Mouse (Mus musculus): ENCODE data around the gene Tspan11. TPM values are rescaled to one million over a fixed set of nuclear protein-coding genes. Genes with fewer than 3 reads are reported as not detected.

Gene Tspan11
- not detected in 2 replicates for polyA plus RNA-seq (2012)

DNA sequence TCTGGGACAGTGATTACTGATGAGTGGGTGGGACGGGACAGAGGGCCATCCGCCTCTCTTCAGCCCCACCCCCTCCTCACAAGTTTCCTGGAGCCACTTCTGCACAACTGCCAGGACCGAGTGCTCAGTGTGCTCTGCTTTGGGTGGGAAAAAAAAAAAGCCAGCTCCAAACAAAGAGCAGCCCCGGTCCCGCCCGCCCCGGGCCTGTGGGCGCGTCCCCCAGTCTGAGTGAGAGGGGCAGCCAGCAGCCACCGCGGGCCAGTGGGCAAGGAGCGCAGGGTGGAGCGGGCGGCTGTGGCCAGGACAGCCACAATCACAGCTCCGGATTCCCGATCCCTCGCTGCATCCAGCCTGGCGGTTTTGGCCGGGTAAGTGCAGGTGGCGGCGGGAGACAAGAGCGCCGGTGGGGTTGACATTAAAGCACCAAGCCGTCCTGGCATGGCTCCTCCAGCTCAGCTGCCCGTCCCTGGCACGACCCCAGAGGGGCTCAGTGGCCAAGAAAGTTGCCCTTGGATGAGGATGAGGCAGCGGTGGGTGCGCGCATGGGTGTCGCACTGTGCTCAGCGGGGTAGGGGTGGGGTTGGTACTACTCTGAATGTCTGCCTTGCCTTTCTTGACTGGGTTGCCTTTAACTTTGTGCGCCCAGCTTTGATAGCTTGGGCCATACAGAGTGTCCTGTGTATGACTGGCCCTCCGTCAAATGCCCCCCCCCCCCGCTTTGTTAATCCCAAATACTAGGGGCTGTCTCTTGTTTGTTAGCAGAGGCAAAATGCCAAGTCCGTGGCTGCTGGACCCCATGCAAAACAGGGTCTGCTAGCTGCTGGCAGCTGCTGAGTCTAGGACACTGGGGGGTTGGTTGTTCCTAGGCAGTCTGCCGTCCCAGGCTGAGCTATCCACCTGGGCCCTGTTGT, at the start of gene Tspan11:
Gene Tspan11 (plus strand): TSS at position 79 of the 911 bp plus-strand sequence.
- TF ChIP-seq GATA1 (IDR thresholded peaks at IDR 0.05; ENCODE audit: low read length) = no peak

DNA sequence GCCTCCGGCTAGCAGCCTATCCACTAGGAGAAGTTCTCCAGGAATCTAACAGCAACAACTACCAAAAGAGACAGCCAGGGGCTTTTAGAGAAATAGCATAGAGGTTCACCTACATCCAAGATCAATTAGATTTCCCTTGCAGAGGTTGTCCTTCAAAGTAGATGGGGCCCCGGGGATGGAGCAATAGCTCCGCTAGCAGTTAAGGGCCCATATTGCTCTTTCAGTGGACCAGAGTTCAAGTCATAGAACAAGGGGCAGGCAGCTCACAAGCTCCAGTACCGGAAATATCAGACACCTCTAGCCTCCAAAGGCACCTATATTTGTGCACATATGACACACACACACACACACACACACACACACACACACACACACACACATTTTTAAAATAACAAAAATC, 49.5 kb upstream of the Tspan11 start:
- TF ChIP-seq GATA1 (IDR thresholded peaks at IDR 0.05; ENCODE audit: low read length) = no peak

DNA sequence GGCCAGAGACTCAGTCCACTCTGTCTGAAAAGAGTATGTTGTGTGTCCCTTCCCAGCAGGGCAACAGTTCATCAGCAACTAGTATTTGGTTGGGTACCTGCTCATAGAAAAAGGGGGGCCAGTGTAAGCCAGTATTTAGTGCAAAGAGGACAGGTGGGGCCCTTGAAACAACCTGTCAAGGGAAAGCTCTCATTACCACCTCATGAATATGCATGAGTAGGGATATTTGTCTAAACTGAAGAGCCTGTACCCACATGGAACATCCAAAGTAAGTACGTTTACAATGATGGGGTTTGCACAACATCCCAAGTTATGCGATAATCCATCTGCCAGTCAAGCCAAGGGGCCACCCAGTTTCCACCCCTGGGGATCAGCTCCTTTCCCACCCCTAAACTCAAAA, 47.9 kb upstream of the Tspan11 start:
- TF ChIP-seq GATA1 (IDR thresholded peaks at IDR 0.05; ENCODE audit: low read length) = no peak

GRCm38 (mm10) chr6:127840171-127840570, 47.2 kb upstream of the Tspan11 start:
- TF ChIP-seq GATA1 (IDR thresholded peaks at IDR 0.05; ENCODE audit: low read length) = no peak

- no peak for TF ChIP-seq GATA1 (IDR thresholded peaks at IDR 0.05; ENCODE audit: low read length)
Observed at GRCm38 (mm10) chr6:127841326-127841725, 46.1 kb upstream of the Tspan11 start.

DNA sequence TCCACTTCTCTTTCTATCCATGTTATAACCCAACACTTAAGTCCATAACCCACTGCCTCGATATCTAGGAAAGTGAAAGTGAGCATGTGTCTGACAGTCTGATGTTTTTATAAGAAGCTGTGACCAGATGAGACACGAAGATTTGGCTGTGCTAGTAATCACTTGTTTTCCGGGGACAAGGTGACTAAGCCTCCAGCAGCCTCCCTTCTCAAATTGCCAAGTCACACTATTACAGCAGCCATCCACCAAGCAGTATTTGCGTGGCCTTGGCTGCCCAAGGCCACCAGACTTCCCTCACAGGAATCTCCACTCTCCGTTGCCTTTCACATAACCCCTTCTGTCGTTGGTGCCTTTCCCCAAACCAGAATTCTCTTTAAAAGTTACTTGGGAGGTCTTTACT, 40.9 kb upstream of the Tspan11 start:
- TF ChIP-seq GATA1 (IDR thresholded peaks at IDR 0.05; ENCODE audit: low read length) = no peak

GRCm38 (mm10) chr6:127849496-127849895, 37.9 kb upstream of the Tspan11 start:
- no peak for TF ChIP-seq GATA1 (IDR thresholded peaks at IDR 0.05; ENCODE audit: low read length)

GRCm38 (mm10) chr6:127851611-127852010, 35.8 kb upstream of the Tspan11 start:
- no peak for TF ChIP-seq GATA1 (IDR thresholded peaks at IDR 0.05; ENCODE audit: low read length)

DNA sequence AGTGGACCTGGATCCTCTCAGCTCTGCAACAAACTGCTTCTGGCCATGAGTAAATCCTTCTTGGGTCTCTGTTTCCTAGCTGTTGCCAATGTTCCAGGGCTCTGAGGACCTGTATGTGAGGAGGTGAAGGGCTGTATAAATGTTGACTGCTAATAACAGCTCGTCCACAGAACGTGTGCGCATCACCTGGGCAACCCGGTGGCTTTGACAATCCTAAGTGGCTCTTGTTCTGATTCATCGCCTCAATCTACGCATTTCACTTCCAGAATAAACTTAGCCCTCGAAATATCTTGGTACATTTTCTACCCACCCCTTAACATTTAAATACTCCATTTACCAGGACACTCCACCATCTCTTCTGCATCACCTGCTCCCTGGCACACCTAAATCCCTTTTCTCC, 34.1 kb upstream of the Tspan11 start:
- no peak for TF ChIP-seq GATA1 (IDR thresholded peaks at IDR 0.05; ENCODE audit: low read length)

DNA sequence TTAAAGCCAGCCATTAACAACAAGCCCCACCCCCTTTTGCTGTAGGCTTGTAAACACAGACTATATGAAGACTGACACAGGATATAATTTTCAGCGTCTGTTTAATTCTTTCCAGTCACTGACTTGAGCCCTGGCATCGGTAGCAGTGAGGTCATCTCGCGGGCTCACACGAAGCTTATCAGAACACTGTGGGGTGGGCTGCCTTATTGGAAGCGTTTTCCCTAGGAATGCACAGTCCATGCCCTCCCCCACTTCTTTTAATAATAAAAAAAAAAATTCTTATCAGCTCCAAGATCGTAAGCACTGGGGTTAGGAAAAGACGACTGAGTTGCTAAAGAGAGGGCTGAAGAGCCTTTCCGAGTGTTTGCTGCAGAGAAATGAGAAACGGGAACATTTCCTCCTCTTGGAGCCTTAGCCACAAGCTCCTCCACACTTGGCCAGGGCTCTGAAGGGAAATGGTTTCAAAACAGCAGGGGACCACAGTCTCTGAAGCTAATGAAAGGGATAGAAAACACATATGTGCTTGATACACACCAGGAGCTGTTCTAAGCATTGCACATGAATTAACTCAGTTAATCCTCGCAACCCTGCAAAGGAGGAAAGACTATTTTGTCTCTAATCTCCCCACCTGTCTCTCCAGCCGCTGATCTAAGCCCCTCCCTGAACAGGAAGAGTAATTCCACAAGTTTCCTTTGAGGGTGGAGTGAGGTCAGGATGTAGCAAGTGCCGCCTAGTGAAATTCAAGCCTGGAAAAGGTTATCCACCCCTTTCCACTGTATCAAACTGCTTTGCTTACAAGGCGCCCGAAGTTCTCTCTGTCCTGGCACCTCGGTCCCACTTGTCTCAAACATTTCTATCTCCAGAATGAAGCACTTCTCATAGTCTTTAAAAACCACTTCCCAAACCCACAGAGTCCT, 33.4 kb upstream of the Tspan11 start:
- no peak for TF ChIP-seq GATA1 (IDR thresholded peaks at IDR 0.05; ENCODE audit: low read length)

- TF ChIP-seq GATA1 (IDR thresholded peaks at IDR 0.05; ENCODE audit: low read length) = no peak
Observed at GRCm38 (mm10) chr6:127854688-127855013, 32.7 kb upstream of the Tspan11 start.

- TF ChIP-seq GATA1 (IDR thresholded peaks at IDR 0.05; ENCODE audit: low read length) = no peak
Observed at GRCm38 (mm10) chr6:127855711-127856295, 31.6 kb upstream of the Tspan11 start.

GRCm38 (mm10) chr6:127861951-127862350, 25.4 kb upstream of the Tspan11 start:
- no peak for TF ChIP-seq GATA1 (IDR thresholded peaks at IDR 0.05; ENCODE audit: low read length)

- no peak for TF ChIP-seq GATA1 (IDR thresholded peaks at IDR 0.05; ENCODE audit: low read length)
Observed at GRCm38 (mm10) chr6:127865391-127865790, 22.0 kb upstream of the Tspan11 start.

- TF ChIP-seq GATA1 (IDR thresholded peaks at IDR 0.05; ENCODE audit: low read length) = no peak
Observed at GRCm38 (mm10) chr6:127868546-127868945, 18.8 kb upstream of the Tspan11 start.

DNA sequence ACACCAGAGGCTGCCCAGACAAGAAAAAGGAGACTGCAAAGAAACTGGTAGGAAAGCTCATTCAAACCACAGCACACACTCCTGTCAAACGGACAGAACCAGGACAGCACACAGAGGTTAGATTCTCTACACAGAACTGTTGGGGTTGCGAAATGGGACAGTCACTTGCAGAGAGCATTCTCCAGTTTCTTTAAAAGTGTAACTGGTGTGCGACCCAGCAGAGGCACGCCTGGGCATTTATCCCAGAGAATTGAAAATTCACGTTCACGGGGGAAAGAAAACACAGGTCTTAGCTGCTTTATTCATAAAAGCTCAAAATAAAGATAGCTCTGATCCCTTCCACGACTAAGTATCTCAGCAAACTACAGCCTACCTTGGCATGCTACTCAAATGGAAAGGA, 18.3 kb upstream of the Tspan11 start:
- TF ChIP-seq GATA1 (IDR thresholded peaks at IDR 0.05; ENCODE audit: low read length) = no peak

All from G1E-ER4 (cell line).